Mouse (Mus musculus) ES-E14 (cell line): ENCODE data around the gene Rpl23.

Source experiments
- CHD2 ChIP-seq: IDR thresholded peaks from 2 replicates; pipeline ENCODE4 v1.6.1; 2014; ENCODE audit warnings: mild to moderate bottlenecking, low read depth, low read length, inconsistent platforms
- MAFK ChIP-seq: IDR thresholded peaks from 2 replicates; pipeline ENCODE4 v1.6.1; 2014; ENCODE audit warnings: mild to moderate bottlenecking, low read depth, low read length, inconsistent platforms; ENCODE audit not compliant: insufficient read depth
- ZC3H11A ChIP-seq: IDR thresholded peaks from 2 replicates; pipeline ENCODE4 v1.6.1; 2012; ENCODE audit warnings: low read depth, mild to moderate bottlenecking, inconsistent platforms, low read length, borderline replicate concordance
- ZNF384 ChIP-seq: IDR thresholded peaks from 2 replicates; pipeline ENCODE4 v1.6.1; 2012; ENCODE audit warnings: low read depth, low read length, inconsistent platforms

- TF ChIP-seq CHD2: no peak
- no peak for TF ChIP-seq MAFK
- no peak for TF ChIP-seq ZC3H11A
- no peak for TF ChIP-seq ZNF384
Observed at GRCm38 (mm10) chr11:97819102-97819501, 36.9 kb upstream of the Rpl23 start.
